Mouse (Mus musculus): ENCODE results near the gene Nprl3.

Nprl3 gene

DNA sequence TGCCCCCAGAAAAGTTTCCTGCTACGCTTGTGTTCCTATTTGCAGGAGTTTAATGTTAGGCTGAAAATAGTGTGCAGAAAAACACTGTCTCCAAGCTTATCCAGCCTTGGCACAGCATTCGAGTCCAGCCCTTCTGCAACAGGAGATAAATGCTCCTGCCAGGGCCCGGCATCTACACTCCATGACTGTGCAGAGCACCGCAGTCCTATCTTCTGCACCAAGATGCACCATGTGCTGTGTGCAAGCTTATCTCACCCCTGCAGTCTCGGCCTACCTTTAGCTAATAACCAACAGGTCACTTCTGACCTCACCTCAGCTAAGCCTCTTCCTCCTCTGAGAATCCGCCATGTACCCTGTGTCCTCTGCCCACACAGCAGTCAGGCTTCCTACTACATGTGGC is 21.9 kb downstream of the Nprl3 start:
- in situ Hi-C loops (cut with MboI, MseI), result no loop called here

DNA sequence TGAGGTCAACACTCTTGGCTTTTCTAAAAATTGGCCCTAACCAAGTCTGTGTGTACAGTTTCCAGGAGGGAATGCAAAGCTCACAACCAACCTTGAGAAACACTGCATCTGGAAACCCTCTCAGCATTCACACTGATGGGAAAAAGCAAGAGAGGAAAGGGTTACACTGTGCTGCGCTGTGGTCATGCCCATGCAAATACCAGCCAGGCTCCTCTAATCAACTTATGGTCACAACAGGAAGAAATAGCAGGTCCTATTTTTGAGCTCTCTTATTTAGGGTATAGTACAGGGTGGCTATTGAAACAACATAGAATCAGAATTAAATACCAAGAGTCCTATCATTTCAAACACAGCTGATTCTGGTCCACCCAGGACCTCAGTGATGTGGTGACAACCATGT is 22.9 kb downstream of the Nprl3 start:
- in situ Hi-C loops (cut with MboI, MseI), result no loop called here

DNA sequence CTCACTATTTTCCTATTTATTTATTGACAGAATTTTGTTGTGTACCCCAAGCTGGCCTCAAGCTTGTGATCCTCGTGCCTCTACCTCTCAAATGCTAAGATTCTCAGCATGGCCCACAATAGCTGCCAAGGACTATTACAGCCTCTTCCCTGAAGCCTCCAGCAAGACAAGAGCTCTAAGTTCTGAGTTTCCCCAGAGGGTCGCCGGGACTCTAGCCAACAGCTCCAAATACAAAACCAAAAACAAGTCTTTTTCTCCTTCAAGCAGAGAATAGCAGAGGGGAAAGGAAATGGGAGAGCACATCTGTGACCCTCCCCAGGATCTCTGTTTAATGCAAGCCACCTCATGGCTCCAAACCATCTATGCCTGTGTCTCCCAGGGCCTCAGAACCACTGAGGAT is 23.4 kb downstream of the Nprl3 start:
- in situ Hi-C loops (cut with MboI, MseI), result no loop called here

DNA sequence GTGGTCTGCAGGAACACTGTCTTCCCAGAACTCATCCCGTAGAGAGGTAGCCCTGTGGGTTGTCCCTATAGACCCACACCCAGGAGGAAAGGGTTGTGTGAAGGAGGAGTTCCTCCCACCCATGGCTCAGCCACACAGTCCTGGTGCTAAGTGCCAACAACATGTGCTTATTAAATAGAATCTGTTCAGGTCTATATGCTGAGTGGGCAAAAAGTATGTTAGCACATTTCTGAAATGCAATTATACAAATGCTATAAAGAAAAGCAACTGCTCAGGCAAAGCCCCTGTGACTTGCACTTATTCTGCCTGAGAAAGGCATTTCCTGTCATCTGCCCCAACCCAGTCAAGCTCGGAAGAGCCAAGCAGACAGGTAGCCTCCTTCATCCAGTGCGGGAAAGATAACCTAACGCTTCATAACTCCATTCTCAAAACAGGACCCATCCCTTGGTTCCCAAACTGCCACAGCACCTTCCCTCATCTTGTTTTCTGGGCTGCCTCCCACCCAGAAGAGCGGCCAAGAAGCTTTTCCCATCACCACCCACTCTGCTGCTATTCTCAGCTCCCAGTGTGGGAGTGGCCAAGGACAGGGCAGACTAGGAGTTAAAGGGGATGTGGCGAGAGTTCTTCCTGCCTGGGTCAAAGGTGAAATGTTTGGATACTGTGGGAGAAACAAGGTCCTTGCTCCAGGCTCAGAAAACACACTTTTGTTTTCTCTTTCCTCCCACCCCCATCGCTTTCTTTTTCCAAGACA is 24.1 kb downstream of the Nprl3 start:
- in situ Hi-C loops (cut with MboI, MseI), result no loop called here

DNA sequence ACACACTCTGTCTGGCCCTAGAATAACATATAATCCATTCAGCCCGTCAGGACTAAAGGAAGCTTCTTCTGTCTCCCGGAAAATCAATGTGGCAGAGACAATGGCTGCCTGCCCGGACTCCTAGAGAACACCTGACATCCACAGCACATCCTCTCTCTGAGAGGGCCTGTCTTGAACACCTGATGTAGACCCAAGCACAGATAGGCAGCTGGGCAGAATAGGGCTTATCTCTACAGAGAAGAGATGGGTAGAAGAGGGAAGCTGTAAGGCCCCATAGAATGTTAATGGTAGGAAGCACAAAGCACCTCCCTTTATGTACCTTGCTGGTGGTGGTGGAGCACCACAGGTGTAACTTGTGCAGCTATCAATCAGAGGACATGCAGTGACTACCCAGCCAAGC is 25.3 kb downstream of the Nprl3 start:
- in situ Hi-C loops (cut with MboI, MseI), result no loop called here

DNA sequence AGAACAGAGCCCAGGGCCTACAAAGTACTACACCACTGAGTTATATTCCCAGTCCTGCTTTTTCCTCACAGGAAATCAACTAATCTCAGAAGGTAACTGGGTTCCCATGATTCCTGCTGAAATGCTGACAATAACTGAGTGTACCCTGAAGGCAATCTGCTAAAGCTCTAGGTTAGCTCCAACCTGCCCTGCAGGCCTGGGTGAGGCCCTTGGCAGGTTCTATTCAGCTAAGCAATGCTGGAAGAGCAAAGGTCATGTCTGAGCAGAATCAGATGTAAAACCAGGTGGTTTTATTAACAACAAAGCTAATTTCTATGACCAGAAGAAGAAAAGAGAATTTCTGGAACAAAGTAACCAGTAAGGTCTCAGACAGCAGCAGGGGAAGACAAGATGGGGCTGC is 26.1 kb downstream of the Nprl3 start:
- in situ Hi-C loops (cut with MboI, MseI), result no loop called here

DNA sequence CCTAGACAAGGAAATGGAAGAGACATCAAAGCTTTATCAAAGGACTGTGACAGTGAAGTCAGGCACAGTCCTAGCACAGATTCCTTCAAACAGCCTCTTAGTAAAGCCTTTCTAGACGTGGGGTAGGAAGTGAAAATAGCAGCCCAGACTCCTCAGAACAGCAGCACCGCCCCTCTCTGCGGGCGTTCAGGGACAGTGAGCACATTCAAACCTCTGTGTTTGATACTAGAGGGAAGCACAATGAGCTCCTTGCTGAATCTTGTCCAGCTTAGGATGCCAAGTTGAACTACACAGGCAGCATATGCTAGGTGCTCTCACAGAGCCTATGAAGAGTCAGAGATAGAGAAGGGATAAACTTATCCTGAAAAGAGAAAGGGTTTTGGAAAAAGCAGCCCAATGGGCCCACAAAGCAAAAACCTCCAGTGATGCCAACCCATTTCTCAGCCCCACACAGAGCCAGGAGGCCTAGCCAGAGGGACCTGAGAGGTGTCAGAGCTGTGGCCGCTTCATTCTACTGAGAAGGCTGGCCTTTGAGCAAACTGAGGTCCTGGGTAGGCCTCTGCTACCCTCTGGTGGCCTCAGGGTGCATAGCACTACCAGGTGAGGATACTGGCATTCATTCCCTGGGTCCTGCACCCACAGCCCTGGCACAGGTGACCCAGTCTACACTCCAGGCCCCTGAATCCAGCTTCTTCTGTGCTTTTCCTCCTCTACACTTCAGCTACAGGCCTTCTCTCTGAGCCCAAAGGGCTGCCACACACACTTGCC is 29.2 kb downstream of the Nprl3 start:
- in situ Hi-C loops (cut with MboI, MseI), result no loop called here

DNA sequence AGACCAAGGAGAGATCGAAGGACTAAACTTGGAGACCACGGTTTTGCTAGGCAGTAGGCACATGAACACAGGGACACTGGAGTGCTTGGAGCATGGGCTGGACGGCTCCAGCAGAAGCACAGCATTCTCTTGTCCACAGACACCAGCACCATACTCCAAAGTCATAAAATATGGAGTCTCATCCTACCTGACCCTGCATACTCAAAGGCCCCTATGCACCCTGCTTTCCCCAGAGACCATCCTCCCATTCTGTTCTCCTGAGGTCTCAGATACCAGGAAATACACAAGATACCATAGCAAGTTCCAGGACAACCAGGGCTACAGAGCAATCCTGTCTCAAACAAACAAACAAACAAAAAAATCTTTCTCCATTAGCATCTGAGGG is 30.1 kb downstream of the Nprl3 start:
- in situ Hi-C loops (cut with MboI, MseI), result no loop called here

DNA sequence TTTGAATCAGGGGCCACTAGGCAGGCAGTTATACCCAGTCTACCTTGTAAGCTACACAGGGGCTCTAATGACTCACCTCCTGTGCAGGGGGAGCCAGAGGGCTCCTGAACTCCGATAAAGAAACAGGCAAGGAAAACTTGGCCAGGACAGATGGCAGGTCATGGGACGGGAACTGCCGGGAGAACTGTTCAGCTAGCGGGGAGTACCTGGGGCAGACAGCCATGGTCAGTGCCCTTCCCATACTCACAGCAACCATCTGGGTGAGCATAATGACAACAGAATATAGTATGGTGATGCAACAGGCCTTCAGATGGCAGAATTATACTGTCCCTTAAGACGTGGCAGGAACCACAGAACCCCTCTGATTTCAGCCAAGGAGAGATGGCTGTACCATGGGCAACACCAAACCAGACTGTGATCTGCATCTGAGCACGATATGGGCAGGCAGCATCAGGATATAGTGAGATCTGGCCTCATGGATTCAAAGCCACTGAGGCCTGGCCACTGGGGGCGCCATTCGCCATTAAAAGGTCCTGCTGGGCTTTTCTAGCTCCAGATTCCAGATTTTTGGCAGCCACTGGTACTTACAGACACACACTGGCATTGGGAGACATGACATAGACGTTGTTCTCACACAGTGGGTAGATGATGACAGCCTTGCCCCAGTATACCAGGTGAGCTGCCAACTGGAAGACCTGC is 30.6 kb downstream of the Nprl3 start:
- in situ Hi-C loops (cut with MboI, MseI), result no loop called here

DNA sequence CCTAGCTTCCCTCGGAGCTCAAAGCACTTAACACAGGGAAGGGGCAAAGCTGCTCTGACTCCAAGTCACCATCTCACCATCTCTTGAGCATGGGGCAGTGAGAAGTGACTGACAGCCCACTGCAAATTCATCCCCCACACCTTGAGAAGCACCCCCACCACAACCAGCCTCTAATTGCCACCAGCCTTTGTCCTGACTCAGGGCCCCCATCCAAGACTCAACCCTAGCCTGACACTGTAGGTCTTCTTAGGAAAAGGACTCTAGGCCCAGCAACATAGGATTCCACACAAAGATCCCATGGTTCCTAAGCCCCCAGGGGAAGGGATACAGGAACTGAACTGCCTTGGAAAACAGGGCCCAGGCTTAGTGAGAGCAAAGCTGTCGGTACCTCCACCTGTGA is 31.4 kb downstream of the Nprl3 start:
- in situ Hi-C loops (cut with MboI, MseI), result no loop called here

DNA sequence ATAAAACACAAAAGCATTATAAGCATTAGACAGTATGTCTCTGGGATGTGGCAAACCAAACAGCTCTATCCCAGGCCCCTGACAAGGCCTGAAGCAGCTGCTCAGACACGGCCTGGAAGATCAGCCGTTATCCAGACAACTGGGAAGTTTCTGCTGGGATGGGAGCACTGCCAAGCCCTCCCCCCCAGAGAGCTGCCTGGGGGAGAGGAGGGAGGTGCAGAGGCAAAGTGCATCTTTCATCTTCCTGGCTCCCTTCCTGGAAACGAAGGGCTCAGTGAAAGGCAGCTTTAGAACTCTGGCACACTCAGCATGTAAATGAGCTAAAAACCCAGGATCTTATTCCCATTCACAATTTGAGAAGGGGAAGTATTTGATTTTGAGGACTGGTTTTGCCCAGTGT is 31.9 kb downstream of the Nprl3 start:
- in situ Hi-C loops (cut with MboI, MseI), result no loop called here

DNA sequence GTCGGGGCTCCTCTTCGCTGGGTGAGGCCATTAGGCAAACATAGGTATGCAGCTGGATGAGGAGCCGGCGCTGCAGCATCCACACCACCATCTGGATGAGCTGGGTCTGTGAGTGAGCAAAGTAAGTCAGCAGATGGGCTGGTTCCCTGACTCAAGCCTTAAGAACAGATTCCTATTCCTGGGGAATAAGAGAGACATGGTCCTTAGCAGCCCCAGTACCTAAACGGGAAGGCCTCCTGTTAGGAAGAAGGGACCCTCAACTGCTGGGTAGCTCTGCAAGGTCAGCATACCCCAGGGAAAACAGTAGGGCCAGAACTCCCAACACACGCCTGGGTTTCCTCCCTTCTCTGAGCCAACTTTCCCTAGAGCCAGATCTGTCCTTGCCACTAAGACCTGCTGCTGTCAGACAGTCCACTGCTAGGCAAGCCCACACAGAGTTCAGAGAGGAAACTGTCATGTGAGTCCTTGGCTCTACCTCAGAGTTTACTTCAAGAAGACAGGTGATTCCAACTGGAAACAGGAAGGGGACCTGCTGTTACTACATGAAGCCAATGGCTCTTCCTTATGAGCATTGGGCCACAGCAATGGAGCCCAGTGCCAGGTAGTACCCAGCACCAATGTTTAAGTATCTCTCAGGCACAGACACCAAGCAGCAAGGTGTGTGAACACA is 32.6 kb downstream of the Nprl3 start:
- in situ Hi-C loops (cut with MboI, MseI), result no loop called here

DNA sequence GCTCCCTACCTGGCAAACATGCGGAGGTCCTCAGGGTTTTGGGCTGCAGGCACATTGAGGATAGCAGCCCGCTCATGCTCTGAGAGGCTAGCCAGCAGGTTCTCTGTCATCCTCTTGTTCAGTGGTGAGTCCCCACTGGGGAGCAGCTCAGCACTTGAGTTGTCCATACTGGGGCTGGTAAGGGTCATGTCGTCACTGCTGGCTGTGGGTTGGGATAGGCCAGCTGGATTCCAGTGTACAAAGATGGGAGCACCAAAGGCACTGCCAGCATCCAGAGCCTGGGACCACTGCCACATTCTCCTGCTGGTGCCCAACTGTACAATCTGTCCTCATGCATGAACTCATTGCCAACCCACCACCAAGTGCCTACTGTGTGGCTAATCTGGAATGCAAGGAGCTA is 33.6 kb downstream of the Nprl3 start:
- in situ Hi-C loops (cut with MboI, MseI), result no loop called here

DNA sequence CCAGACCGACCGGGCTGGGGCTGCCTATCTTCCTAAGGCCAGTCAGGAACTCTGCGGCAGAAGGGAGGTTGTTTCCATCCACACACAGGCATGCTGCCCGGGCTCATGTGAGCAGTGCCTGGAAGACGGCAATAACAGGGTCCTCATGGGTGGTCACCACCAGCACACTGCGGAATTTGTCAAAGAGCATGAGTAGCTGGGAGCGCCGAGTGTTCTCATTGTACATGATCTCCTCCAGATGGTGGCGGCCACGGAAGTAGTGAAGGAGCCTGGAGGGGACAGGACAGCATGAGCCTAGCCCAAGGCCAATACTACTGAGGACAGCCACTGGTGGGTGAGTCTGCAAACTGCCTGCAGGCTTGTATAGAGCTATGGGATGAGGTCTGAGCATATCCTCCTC is 34.7 kb downstream of the Nprl3 start:
- in situ Hi-C loops (cut with MboI, MseI), result no loop called here

DNA sequence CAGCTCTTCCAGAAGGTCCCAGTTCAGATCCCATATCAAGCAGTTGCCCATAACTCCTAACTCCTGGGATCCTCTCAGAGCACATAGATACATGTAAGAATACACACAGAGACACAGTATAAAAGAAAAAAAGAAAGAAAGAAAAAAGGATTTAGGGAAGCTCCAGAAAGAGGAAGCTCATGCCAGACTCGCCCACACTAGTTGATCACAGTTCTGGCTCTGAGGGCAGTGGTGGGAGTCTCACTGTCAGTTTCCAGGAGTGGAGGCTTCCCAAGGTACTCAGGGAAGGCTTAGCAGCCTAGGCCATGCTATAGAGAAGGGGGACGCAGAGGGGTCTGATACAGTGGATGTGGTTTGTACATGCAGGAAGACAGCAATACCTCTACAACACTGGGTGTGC is 36.4 kb downstream of the Nprl3 start:
- in situ Hi-C loops (cut with MboI, MseI), result no loop called here

DNA sequence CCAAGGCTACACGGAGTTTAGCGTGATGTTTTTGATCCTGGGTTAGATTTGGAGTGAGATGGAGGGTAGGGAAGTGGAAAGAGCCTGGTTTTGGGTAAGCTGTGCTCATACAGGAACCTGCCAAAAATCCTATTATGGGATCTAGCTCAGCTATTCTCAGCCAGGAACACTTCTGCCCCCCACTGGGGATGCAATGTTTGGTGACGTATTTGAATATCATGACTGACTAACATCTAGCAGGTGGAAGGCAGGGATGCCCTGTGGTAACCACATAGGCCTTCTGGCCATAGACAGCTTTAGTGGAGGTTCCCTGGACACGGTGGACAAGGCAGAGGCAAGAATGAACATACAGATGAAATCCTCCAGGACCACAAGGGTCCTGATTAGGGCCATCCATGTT is 37.3 kb downstream of the Nprl3 start:
- in situ Hi-C loops (cut with MboI, MseI), result no loop called here

DNA sequence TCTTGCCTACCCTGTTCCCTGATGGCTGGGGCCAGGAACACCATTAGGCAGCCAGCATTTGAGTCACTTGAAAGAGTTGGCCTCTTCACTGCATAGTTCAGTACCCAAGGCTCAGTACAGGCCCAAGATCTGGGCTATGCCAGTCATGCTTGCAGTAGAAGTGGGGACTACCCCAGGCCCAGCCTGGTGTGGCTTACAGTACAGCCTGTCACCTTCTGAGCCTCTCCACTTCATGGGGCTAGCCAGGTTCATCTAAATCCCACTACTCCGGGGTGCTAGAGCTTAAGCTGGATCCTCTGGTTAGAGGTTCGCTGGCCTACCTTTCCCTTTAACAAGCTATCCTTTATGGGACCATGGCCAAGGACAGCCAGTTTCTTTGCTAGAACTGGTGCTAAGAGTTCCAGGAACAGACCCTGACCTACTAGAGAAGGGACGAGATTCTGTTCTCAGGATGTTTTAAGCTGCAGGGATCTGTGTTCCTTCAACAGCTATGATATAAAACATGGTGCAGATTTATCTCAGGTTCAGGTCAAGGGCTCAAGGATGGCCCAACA is 39.1 kb downstream of the Nprl3 start:
- in situ Hi-C loops (cut with MboI, MseI), result no loop called here

DNA sequence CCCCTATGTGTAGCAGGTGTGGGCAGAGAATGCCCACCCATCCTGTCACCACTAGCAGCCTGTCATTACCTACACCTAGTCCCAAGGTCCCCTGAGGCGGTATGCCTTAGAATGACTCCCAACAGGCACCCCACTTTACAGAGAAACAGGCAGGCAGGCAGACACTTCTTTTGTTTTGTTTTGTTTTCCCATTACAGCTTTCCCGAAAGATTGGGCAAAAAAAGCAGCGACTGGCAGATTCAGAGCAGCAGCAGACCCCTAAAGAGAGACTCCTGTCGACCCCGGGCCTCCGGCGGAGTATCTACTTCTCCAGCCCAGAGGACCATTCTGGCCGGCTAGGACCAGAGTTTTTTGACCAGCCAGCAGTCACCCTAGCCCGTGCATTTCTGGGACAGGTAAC is 40.0 kb downstream of the Nprl3 start:
- in situ Hi-C loops (cut with MboI, MseI), result no loop called here

DNA sequence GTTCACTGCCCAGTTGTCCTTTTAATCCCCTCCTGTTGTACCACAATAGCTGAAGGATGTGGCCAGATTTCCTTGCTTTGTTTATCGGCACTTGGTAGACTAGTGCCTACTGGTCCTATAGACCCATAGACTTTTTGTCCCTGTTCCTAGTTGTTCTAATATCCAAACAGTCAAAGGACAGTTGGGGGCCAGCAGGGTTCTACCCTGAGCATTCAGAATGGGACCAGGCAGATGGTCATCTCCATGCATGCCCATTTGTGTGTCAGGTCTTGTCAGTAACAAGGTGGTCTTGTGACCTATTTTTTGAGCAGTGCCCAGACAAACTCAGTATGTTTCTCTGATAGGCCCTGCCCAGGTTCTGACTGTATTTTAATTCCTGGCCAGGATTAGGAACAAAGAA is 40.5 kb downstream of the Nprl3 start:
- in situ Hi-C loops (cut with MboI, MseI), result no loop called here

DNA sequence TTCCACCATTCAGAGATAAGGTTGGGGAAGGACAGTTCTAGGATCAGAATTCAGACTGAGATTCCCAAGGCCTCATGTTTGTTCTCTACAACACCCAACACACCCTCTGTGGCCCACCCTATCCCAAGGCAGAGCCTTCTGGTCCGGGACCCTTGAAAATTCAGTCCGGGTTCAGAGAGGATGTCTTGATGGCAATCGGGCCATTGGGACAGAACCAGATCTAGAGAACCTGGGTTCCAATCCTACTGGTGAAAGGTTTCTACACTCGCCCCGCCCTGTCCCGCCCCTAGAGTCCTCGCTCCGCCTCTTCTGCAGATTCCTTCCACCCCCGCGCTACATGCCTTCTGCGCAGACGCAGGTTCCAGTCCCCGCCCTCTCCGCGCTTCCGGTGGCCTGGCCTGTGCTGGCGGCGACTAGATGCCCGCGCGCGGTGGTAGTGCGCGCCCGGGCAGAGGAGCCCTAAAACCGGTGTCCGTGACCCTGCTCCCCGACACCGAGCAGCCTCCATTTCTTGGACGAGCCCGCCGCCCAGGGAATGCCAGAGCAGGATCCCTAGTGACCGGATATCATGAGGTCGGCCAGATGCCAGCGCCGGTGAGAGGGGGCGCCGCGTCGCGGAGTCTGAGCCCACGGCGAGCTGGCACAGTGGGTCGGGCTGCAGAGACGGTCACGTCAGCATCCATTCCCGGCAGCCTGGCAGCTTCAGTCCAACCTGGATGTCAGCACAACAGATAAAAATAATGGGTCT is 41.2 kb downstream of the Nprl3 start, which contains the start of gene Mpg:
Gene Mpg, plus strand, starts transcription at position 382 of the 748 bp plus-strand sequence.
- in situ Hi-C loops (cut with MboI, MseI), result no loop called here
